Mouse (Mus musculus): Measurements from ENCODE around the gene Mcm5. TPM values are rescaled to one million over a fixed set of nuclear protein-coding genes. Genes with fewer than 3 reads are reported as not detected.

Mcm5 gene
- polyA plus RNA-seq, 1 experiment from 2014 or later, result 41.0 TPM

DNA sequence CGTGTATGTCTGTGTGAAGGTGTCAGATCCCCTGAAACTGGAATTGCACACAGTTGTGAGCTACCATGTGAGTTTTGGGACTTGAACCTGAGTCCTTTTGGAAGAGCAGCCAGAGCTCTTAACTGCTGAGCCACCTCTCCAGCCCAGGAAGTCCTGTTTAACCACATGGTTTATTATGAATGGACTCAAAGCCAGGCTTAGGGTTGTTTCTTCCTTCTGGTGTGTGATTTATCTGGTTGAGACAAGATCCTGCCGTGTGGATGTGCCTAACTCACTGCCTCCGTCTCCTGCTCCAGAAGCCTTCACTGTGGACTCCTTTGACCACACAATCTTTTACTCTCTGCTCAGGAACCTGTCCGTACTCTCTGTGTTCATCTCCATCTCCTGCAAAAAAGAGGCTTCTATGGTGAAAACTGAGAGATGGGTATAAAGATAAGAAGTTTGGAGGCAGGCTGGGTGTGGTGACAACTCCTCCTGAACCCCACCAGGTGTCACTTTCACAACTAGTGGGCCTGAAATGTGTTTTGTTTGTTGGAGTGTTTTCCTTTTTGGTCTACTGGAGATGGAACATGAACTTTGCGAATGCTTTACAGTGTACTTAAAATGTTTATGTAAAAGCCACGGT, 27.1 kb upstream of the Mcm5 start:
- Histone ChIP-seq H3K4me2 (no peak overlapping the region), H3K9ac (no peak overlapping the region), H3K4me1 (replicated peaks) (peaks cover 5% of the 10 kb centered on the region; the same call in 1 of the 2 replicates), H3K36me3 (no peaks in the 10 kb centered on the region), H3K27me3 (no peaks in the 10 kb centered on the region), H3K4me3 (no peak overlapping the region), H3K27ac (replicated peaks) (no peak overlapping the region), H3K9me3 (no peaks in the 10 kb centered on the region)
- WGBS, result 89% methylated on average over 6 of the region's 6 CpGs
- ATAC-seq (ENCODE audit: low FRiP score, low read depth), result no peak

DNA sequence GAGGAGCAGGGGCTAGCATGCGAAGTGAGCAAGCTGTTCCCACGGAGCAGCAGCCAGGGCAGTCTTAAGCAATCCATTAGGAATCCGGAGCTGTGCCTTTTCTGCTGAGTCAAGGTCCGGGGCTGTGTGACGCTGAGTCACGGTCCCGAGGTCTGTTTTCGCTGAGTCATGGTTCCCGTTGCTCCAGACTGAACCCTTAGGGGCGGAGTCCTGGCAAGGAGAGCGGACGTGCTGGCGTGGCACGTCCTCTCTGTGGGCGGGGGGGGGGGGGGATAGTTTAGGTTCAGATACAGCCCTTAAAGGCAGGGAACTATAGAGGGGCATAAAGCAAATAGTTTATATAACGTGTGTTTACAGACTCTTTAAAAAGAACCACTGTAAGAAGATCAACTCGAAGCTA, 25.5 kb upstream of the Mcm5 start:
- Histone ChIP-seq H3K9me3 (no peaks in the 10 kb centered on the region), H3K27me3 (no peaks in the 10 kb centered on the region), H3K4me3 (peak overlapping the region; percentile 32), H3K4me2 (peak overlapping the region; percentile 55), H3K9ac (no peak overlapping the region), H3K27ac (replicated peaks) (no peak overlapping the region), H3K36me3 (no peaks in the 10 kb centered on the region), H3K4me1 (replicated peaks) (peaks cover 5% of the 10 kb centered on the region; the same call in 1 of the 2 replicates)
- 9% methylated on average over 17 of the region's 17 CpGs for WGBS
- peak; percentile 90 for ATAC-seq (ENCODE audit: low FRiP score, low read depth)

DNA sequence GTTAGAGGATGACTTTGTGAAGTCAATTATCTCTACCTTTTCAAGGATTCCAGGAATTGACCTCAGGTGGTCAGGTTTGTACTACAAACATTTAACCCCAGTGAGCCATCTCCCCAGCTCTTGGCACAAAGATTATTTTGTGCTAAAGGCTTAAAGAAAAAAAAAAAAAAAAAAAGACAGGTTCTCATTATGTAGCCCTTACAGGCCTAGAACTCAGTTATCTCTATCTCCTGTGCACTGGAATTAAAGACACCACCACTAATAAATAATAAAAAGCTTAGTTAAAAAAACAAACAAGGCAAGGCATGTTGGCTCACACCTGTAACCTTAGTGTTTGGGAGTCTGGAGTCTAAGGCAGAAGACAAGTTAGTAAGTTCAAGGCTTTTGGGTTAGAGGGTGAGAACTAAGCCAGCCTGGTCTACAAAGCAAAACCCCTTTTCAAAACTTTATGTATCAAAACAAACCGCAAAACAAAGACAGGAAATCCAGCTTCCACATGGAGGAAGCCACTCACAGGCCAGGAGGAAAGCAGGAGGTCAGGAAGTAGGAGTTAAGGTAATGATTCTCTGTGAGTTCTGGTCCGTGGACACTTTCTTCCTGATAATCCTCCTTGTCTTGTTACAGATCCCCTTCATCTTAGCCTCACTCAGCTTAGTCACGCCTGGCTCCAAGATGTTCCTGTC, 24.8 kb upstream of the Mcm5 start:
- 86% methylated on average over 3 of the region's 3 CpGs for WGBS
- H3K9ac ChIP-seq, result no peak overlapping the region
- no peak for ATAC-seq (ENCODE audit: low FRiP score, low read depth)

DNA sequence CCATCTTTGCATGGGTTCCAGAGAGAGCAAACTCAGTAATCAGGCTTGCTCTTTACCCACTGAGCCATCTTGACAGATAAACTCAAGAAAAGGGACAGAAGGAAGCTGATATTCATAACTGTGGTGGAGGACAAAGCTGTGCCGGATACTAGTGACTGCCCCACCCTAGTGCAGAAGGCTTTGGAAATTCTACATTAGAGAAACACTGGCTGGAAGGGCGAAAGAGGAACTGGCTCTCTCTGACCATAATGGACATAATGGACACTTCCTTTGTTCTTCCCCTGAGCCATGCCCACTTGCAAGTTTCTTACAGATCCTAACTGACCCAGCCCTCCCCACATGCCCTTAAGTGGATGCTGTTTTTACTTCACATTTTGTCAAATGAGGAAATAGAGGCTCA, 23.4 kb upstream of the Mcm5 start:
- H3K4me2 ChIP-seq, result no peak overlapping the region
- H3K27me3 ChIP-seq, result no peaks in the 10 kb centered on the region
- H3K9me3 ChIP-seq, result no peaks in the 10 kb centered on the region
- 69% methylated on average over 2 of the region's 2 CpGs for WGBS
- H3K4me1 ChIP-seq (replicated peaks), result peaks cover 15% of the 10 kb centered on the region
- H3K9ac ChIP-seq, result no peak overlapping the region
- H3K4me3 ChIP-seq, result no peak overlapping the region
- ATAC-seq (ENCODE audit: low FRiP score, low read depth), result no peak
- no peaks in the 10 kb centered on the region for H3K36me3 ChIP-seq
- no peak overlapping the region for H3K27ac ChIP-seq (replicated peaks)

More for the DNA sequence above, 24.8 kb upstream of the Mcm5 start:
- Histone ChIP-seq H3K4me2 (peak overlapping the region; percentile 55; the same call in 1 of the 2 replicates), H3K4me3 (no peak overlapping the region), H3K27me3 (no peaks in the 10 kb centered on the region), H3K36me3 (no peaks in the 10 kb centered on the region), H3K9me3 (no peaks in the 10 kb centered on the region), H3K4me1 (replicated peaks) (peaks cover 11% of the 10 kb centered on the region), H3K27ac (replicated peaks) (no peak overlapping the region)

DNA sequence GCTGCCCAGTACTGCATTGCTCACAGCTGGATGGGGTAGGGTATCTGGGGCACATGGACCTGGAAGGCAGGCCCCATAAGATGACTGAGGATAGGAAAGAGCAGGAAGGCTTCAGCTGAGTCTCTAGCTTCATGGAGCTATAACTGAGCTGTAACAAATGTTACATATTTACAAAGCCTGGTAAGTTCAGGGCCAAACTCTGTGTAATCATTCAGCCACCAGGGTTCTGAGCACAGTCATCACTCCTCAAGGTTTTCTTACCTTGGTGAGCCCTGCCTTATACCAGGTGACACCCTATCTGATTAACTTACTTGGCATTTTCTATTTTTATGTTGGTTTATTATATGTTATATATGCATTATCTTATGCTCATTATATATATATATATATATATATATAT, 22.2 kb upstream of the Mcm5 start:
- Histone ChIP-seq H3K4me3 (no peak overlapping the region), H3K9me3 (no peaks in the 10 kb centered on the region), H3K27me3 (no peaks in the 10 kb centered on the region), H3K4me1 (replicated peaks) (peaks cover 15% of the 10 kb centered on the region), H3K36me3 (no peaks in the 10 kb centered on the region), H3K27ac (replicated peaks) (no peak overlapping the region), H3K4me2 (no peak overlapping the region), H3K9ac (no peak overlapping the region)
- no peak for ATAC-seq (ENCODE audit: low FRiP score, low read depth)

DNA sequence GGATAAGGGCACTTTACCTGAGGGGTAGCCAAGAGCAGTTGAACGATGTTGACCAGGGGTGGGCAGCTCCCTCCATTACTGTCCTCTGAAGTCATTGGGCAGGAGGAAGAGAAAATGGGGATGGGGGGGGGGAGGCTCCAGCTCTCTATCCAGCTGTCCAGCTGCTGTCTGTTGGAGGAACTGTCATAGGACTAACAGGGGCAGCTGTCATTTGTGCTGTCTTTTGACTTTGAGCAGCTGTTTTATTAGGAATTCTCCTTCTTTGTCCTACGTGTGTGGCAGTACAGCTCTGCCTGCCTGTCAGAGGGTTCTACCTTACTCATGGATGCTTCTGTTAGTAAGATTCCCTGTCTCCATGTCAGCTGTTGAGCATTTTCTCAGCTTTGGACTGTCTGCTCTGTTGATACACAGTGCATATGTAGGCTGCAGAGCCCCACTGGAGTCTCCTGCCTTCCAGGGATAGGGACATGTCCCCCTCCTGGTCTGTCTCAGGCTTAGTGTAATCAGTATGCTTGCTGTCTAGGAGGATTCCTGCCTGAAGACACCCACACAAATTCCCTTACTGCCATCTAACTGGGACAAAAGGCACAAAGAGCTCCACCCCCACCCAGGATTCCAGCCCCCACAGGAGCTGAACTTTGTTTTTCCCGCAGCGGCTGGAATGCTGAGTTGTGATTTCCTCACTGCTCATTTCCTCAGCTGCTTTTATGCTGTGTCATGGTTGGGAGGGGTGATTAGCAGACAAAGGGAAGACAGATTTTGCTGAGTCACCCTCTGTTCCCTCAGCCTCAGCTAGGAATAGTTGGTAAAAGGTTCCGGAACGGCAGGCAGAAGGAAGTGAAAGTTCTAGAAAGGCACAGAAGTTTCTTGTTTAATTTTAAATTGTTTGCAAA, 20.1 kb upstream of the Mcm5 start:
- no peak overlapping the region for H3K4me3 ChIP-seq
- 25% methylated on average over 6 of the region's 6 CpGs for WGBS

DNA sequence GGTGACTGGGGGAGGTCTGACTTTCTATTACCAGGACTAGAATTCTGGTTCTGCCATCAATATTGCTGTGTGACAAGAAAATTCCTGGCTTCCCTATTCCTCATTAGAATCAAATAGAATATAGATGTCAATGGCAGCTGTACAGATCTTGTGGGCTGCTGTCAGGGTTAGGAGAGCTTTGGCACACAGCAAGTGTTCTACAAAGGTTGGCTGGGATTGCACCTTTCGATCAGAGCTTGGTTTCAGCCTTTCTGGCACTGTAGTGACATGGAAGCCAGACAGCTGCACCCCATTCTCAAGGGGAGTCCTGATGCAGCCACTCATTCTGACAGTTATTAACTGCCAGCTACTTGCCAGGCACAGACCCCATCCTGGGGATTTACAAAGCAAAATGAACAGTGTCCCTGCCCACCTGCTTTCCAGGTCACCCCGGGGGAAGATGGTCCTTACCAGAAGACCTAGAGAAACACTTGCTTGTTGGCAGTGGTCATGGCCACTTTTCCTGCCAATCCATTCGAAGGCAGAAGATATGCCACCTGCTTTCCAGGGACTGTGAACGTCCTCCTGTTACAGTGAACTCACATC, 18.5 kb upstream of the Mcm5 start:
- Histone ChIP-seq H3K9ac (no peak overlapping the region), H3K36me3 (no peaks in the 10 kb centered on the region), H3K4me1 (replicated peaks) (peaks cover 16% of the 10 kb centered on the region), H3K4me3 (no peak overlapping the region), H3K4me2 (no peak overlapping the region), H3K27ac (replicated peaks) (no peak overlapping the region), H3K9me3 (no peaks in the 10 kb centered on the region), H3K27me3 (no peaks in the 10 kb centered on the region)
- 81% methylated on average over 4 of the region's 4 CpGs for WGBS
- no peak for ATAC-seq (ENCODE audit: low FRiP score, low read depth)

More for the DNA sequence above, 20.1 kb upstream of the Mcm5 start:
- peak overlapping the region; percentile 9; the same call in 1 of the 2 replicates for H3K9ac ChIP-seq
- H3K36me3 ChIP-seq, result no peaks in the 10 kb centered on the region
- no peaks in the 10 kb centered on the region for H3K9me3 ChIP-seq
- ATAC-seq (ENCODE audit: low FRiP score, low read depth), result peak; percentile 29; the same call in 1 of the 2 replicates
- H3K4me1 ChIP-seq (replicated peaks), result peaks cover 16% of the 10 kb centered on the region
- H3K27me3 ChIP-seq, result no peaks in the 10 kb centered on the region
- peak overlapping the region; percentile 35 for H3K4me2 ChIP-seq
- H3K27ac ChIP-seq (replicated peaks), result peak overlapping the region; percentile 42; the same call in 1 of the 2 replicates

DNA sequence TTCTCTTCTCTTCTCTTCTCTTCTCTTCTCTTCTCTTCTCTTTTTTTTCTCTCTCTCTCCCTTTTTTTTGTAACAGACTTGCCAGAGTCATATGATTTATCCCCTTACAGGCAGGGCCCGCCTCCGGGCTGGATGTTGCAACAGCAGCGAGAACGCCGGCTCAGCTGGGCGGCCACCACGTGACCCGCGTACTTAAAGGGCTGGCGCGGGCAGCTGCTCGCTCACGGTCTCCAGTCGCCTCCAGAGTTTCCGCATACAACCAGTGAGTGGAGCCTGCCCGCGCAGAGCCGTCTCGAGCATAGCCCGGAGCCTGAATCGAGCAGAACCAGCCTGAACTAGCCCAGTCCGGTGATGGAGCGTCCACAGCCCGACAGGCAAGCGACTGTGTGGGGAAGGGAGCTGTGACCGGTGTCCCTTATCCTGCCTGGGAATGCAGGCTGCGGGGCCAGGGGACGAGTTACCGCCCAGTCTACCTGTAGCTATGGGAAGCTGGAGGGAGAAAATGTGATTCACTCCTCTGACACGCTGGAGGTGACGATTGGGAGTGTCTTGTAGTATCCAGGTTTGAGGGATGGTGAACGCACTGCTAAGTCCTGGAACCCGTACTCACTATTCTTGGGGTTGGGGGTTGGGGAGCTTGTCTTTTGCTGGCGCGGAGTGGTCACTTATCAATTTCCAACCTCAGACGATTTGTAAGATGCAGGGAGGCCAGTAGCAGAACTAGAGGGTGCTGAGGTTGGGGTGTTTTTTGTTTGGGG, 15.8 kb upstream of the Mcm5 start, which contains the start of gene Hmox1:
Gene Hmox1, plus strand, starts transcription at position 223 of the 758 bp plus-strand sequence.
- H3K27me3 ChIP-seq, result no peaks in the 10 kb centered on the region
- peaks cover 16% of the 10 kb centered on the region for H3K4me1 ChIP-seq (replicated peaks)
- ATAC-seq (ENCODE audit: low FRiP score, low read depth), result peak; percentile 94
- 1% methylated on average over 36 of the region's 36 CpGs for WGBS
- peak within 1 kb of the TSS; percentile 48; the same call in 1 of the 2 replicates for H3K27ac ChIP-seq (replicated peaks)
- no peaks in the 10 kb centered on the region for H3K9me3 ChIP-seq
- H3K4me3 ChIP-seq, result peak within 1 kb of the TSS; percentile 51
- H3K36me3 ChIP-seq, result no peaks in the 10 kb centered on the region
- peak within 1 kb of the TSS; percentile 54 for H3K9ac ChIP-seq
- H3K4me2 ChIP-seq, result peak within 1 kb of the TSS; percentile 95

DNA sequence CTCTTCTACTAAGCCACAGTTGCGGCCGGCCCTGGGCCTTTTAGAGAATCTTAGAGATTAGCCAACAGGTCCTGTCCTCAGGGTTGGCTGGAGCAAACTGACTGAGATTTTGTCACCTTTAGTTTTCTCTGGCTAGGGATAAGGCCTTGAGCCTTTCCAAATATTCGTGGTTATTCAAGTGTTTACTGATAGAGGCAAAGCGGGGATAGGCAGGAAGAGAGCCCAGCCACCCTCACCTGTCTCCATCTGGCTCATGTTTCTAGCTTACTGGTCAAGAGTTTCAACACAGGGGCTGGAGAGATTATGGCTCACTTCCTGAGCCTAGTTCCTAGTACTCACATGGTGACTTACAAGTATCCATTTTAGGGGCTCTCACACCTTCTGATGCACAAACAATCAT, 6.4 kb upstream of the Mcm5 start:
- no peaks in the 10 kb centered on the region for H3K27me3 ChIP-seq
- H3K4me3 ChIP-seq, result no peak overlapping the region
- no peak for ATAC-seq (ENCODE audit: low FRiP score, low read depth)
- H3K9me3 ChIP-seq, result no peaks in the 10 kb centered on the region
- H3K9ac ChIP-seq, result no peak overlapping the region
- no peak overlapping the region for H3K4me2 ChIP-seq
- H3K36me3 ChIP-seq, result no peaks in the 10 kb centered on the region
- 89% methylated on average over 4 of the region's 4 CpGs for WGBS
- H3K4me1 ChIP-seq (replicated peaks), result no peaks in the 10 kb centered on the region
- H3K27ac ChIP-seq (replicated peaks), result no peak overlapping the region

DNA sequence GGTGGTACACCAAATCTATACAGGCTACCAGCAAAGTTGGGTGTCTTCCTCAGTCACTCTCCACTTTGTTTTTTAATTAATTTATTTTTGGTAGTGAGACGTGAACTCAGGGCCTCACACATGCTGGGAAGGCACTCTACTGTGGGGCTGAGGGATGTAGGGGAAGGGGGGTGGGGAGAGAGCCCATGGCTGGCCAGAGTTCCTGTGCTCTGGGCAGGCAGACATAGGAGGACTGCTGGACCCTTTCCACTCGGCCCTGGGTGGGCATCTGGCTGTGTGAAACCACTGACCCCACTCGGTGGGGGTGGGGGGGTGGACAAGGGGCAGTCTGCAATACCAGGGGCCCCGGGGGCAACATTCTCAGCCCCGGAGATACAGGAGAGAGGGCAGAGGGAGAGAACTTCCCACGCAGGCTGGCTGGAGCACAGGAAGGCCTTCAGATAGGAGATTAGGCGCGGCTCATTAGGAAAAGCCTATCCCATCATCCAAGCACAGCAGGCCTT, 5.9 kb upstream of the Mcm5 start:
- Histone ChIP-seq H3K9me3 (no peaks in the 10 kb centered on the region), H3K9ac (no peak overlapping the region), H3K36me3 (no peaks in the 10 kb centered on the region), H3K4me2 (no peak overlapping the region), H3K4me3 (no peak overlapping the region), H3K4me1 (replicated peaks) (no peaks in the 10 kb centered on the region), H3K27ac (replicated peaks) (no peak overlapping the region), H3K27me3 (no peaks in the 10 kb centered on the region)
- WGBS, result 35% methylated on average over 8 of the region's 8 CpGs
- ATAC-seq (ENCODE audit: low FRiP score, low read depth), result no peak
